Mouse (Mus musculus) fibroblast of lung, adult 2 months (primary cell): ENCODE results near the gene Tssk4.
A peak's percentile ranks its signal among the peaks of the same experiment; 100 is the strongest.

Experiments
- DNase-seq: peaks from one replicate; pipeline ENCODE4 v3.0.0-alpha.2; 2011; ENCODE audit warnings: low read depth

Gene Tssk4

GRCm38 (mm10) chr14:55643060-55643907 lies 6.7 kb upstream of the Tssk4 start, which contains the start of gene Tm9sf1:
Gene Tm9sf1, minus strand, starts transcription at chr14:55643806.
- DNase-seq: peak; percentile 63

GRCm38 (mm10) chr14:55644261-55644888 lies 5.6 kb upstream of the Tssk4 start:
- peak; percentile 29 for DNase-seq

DNA sequence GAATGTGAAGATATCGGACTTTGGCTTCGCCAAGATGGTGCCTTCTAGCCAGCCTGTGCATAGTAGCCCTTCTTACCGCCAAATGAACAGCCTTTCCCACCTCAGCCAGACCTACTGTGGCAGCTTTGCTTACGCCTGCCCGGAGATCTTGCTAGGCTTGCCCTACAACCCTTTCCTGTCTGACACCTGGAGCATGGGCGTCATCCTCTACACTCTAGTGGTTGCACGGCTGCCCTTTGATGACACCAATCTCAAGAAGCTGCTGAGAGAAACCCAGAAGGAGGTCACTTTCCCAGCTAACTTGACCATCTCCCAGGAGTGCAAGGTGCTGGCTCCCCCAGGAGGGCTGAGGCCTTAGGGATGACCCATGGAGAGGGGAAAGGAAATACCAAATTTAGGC lies 1.5 kb downstream of the Tssk4 start:
- no peak for DNase-seq

DNA sequence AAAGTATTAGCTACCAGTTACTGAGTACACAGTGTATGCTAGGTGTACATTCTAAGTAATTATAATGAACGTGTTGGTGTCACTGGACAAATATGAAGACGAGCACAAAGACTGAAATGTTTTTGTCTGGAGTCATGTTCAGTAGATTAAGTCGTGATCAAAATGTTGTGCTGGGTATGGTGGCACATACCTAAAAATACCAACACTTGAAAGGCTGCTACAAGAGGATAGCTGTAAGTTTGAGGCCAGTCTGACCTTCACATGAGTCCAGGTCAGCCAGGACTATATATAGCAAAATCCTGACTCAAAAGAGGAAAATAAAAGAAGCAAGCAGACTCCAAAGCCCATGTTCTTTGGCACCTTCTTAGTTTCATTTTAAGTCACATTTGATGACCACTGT lies 7.0 kb downstream of the Tssk4 start:
- DNase-seq: no peak

GRCm38 (mm10) chr14:55658011-55658410 lies 8.0 kb downstream of the Tssk4 start:
- DNase-seq: no peak

DNA sequence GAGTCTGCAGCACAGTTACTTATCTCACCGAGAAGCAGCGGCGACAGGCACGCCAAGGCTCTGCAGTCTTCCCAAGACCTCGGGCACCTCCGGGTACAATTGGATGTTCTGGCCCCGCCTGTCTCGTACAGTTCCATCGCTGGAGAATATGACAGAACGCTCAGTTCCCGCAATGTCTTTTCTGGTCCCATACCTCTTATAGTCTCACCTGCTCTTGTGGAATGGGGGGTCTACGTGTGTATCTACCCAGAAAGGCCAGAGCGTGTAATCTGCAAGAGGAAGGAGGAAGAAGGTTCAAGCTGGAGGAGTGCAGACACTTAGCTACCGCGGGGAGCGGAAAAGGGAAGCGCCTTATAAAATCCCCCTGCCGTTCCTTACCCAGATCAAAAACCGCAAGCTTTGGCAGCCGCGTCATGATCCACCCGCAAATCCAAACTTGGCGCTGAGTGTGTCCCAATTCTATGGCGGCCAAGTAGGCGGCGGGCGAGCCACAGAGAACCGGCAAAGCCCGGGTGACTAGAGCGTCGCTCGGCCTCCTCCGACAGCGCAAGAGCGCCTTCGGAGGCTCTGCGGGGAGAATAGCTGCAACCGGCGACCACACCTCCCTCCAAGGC lies 10.1 kb downstream of the Tssk4 start, which contains the start of gene Mdp1:
Gene Mdp1 (minus strand): TSS at position 549 of the 614 bp plus-strand sequence.
- DNase-seq: peak; percentile 65

DNA sequence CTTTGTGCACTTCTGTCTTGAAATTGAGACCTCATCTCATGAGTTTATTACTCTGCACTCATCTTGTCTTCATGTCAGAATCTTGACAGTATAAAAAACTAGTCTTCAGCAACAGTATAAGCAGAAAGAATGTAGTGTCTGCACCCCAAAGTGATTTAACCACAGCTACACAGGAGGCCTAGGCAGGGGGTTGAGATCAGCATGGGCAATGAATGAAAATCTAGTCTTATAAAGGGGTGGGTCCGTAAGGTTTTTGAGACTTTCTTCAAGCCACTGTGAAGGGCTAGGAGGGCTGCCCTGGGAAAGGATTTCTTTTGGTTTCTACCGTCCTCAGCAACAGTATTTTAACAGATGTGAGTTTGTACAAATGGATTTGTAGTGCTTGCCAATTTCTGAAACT lies 10.7 kb downstream of the Tssk4 start:
- no peak for DNase-seq

DNA sequence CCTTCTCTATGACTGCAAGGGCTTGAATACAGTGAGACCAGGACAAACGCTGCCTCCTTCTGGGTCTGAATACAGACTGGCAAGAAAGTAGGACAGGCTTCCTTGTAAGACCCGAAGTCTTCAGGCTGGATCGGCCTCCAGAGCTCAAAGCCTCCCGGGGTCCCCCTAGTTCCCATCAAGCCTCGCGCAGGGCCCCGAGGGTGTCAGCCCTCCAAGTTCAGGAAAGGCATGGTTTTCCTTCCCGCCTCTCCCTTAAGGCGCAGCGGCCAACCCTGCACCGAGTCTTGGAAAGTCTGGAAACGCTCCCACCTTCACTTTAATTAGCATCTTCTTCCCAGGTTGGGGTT lies 21.5 kb downstream of the Tssk4 start:
- no peak for DNase-seq

- peak; percentile 97 for DNase-seq
Measured at GRCm38 (mm10) chr14:55671833-55672740, 22.1 kb downstream of the Tssk4 start, which contains the start of the genes Gmpr2 and Nedd8. Gene Gmpr2, plus strand, starts transcription at chr14:55671941. Gene Nedd8, minus strand, starts transcription at chr14:55672124.

DNA sequence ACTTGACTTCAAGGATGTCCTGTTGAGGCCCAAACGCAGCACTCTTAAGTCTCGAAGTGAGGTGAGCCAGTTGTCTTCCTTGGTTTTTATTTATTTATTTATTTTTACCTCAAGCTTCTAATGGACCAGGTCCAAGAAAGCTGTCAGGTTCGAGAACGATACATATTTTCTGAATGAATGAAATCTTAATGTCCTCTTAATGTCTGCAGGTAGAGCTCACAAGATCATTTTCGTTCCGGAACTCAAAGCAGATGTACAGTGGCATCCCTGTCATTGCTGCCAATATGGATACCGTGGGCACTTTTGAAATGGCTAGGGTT lies 22.7 kb downstream of the Tssk4 start:
- DNase-seq: no peak

DNA sequence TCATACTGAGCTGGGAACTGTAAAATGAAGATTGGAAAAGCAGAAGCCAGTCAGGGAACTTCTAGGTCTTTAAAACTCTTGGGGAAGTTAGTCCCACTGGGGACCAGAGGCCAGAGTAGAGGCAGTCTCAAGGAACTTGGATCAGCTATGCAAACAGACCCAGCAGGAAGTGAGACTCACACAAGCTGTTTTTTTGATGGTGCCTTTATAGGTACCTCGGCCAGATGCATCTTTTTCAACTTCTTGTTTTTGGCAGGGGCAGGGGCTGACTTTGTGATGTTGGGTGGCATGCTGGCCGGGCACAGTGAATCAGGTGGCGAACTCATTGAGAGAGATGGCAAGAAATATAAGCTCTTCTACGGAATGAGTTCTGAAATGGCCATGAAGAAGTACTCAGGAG lies 27.6 kb downstream of the Tssk4 start:
- DNase-seq: no peak

- DNase-seq: peak; percentile 98
Measured at GRCm38 (mm10) chr14:55681160-55682117, 31.5 kb downstream of the Tssk4 start, which contains the start of gene Tinf2. Gene Tinf2, minus strand, starts transcription at chr14:55681820.

- DNase-seq: no peak
Measured at GRCm38 (mm10) chr14:55682118-55682493, 32.1 kb downstream of the Tssk4 start.

DNA sequence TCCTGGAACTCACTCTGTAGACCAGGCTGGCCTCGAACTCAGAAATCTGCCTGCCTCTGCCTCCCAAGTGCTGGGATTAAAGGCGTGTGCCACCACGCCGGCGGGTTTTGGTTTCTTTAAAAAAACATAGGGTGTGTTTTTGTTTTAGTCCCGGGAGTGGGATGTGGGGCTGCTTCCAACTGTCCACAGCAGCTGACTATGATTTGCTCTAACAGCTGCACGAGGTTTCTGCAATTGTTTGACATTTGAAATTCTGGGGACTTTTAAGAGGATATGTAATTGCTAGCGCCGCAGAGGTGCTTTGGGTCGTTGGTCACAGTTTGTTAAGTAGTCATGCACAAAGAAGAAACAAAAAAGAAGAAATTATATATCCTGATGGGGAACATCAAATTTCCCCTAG lies 39.4 kb downstream of the Tssk4 start:
- no peak for DNase-seq

- no peak for DNase-seq
Measured at GRCm38 (mm10) chr14:55697226-55697625, 47.2 kb downstream of the Tssk4 start.

GRCm38 (mm10) chr14:55701131-55701530 lies 51.1 kb downstream of the Tssk4 start:
- DNase-seq: no peak
